Mouse (Mus musculus): ENCODE results near the gene Dnah10. TPM values are rescaled to one million over a fixed set of nuclear protein-coding genes. Genes with fewer than 3 reads are reported as not detected.

The Dnah10 gene
- total RNA-seq, 2 experiments from 2014 or later, result 0.36 to 0.47 TPM

DNA sequence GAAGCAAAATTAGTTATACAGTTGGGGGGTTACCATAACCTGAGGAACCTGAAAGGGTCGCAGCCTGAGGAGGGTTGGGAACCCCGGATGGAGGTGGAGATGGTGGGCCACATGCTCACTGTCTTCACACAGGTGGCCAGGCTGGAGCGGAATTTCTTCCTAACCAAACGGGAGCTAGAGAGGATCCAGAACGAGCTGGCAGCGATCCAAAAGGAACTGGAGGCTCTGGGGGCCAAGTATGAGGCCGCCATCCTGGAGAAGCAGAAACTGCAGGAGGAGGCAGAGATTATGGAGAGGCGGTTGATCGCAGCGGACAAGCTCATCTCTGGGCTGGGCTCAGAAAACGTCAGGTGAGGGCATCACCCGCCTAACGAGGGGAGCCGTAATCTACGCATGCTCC is 92.2 kb downstream of the Dnah10 start:
- H3K4me3 ChIP-seq, result no peak overlapping the region
- TF ChIP-seq CTCF (IDR thresholded peaks at IDR 0.05), result no peak
- DNase-seq (ENCODE audit: extremely low spot score in 1 of 2, low spot score in 2 of 2), result no peak
- intact Hi-C loops (cut with DNase I), result no loop called here
- H3K27ac ChIP-seq, result no peak overlapping the region

DNA sequence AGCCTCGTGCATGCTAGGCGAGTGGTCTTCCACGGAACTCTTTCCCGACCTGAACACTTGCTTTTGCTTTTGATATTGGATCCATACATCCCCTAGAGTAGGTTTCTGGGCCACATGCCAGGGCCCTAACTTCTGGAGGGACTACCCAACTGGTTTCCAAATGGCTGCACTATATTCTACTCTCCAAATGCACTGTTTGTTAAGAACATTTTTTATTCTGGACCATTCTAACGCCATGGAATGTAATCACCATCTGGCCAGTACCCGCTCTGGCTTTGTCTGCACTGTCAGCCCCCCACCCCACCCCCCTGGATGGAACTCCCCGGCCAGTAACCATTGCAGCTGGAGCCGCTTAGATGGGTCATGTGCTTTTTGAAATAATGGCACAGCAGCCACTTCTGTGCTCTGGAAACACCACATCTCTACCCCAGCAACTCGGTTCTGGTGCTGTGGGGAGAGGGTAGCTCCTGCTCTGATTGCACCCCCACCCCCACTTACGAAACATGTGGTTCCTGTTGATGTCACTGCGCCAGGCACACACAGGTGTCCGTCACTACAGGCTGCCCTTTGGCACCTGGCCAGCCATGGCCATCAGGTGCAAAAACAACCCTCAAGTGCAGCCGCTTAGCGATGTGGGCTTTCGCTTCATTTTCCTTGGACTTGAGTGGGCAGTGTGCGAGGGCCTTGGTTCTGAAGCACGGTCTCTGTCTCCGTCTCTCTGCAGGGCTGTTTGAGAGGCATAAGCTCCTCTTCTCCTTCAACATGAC is 97.4 kb downstream of the Dnah10 start:
- DNase-seq (ENCODE audit: extremely low spot score in 1 of 2, low spot score in 2 of 2), result no peak
- intact Hi-C loops (cut with DNase I), result no loop called here
- Histone ChIP-seq H3K4me3 (no peak overlapping the region), H3K27ac (no peak overlapping the region)
- no peak for TF ChIP-seq CTCF (IDR thresholded peaks at IDR 0.05)

DNA sequence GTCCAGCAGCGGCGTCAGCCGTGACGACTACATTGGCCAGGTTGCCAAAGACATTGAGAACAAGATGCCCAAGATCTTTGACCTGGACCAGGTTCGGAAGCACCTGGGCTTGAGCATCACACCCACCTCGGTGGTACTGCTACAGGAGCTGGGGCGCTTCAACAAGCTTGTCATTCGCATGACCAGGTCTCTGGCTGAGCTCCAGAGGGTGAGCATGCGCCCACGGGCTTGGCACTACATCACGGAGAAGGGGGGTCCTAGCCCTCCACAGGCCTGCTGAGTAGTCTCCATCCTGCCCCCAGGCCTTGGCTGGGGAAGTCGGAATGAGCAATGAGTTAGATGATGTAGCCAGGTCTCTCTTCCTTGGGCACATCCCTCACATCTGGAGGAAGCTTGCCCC is 105.4 kb downstream of the Dnah10 start:
- intact Hi-C loops (cut with DNase I), result no loop called here
- no peak overlapping the region for H3K27ac ChIP-seq
- TF ChIP-seq CTCF (IDR thresholded peaks at IDR 0.05), result no peak
- no peak overlapping the region for H3K4me3 ChIP-seq
- no peak for DNase-seq (ENCODE audit: extremely low spot score in 1 of 2, low spot score in 2 of 2)

DNA sequence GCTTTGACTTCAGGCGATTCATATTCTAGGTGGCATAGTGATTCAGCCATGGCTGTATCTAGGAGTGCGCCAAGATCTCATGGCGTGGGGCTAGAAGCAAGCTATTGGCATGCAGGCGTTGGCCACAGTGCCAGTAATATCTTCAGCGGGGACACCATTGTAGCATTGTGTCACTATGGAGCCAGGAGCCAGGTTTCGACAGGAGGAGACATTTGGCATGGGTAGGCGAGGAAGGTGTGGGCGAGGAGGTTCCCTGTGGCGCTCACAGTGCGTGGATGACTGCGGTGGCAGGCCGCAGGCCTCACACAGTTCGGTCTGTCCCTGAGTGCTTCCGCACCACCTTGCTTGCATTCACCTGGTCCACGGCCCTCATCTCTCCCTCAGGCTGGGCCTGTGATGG is 110.3 kb downstream of the Dnah10 start:
- H3K4me3 ChIP-seq, result no peak overlapping the region
- no peak for DNase-seq (ENCODE audit: extremely low spot score in 1 of 2, low spot score in 2 of 2)
- no peak for TF ChIP-seq CTCF (IDR thresholded peaks at IDR 0.05)
- H3K27ac ChIP-seq, result peak overlapping the region; percentile 40
- intact Hi-C loops (cut with DNase I), result no loop called here

DNA sequence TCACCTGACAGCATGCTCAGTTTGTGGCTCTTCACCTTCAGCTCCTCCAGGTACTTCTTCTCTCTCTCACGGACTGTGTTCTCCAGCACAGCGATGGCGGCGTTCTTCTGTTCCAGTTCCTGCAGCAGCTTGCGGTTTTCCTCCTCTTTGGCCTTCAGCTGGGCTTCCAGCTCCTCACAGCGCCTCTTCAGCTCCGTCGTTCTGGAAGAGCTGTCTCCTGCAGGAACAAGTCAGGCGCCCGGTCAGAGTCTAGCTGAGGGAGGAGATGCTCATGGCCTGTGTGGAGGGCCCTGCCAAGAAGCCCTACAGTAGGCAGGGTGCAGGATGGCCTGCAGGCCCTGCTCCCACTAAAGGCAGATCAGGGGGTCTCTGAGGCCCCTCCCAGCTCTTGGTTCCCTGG is 111.2 kb downstream of the Dnah10 start:
- Histone ChIP-seq H3K4me3 (no peak overlapping the region), H3K27ac (peak overlapping the region; percentile 63; the same call in 1 of the 2 replicates)
- no peak for DNase-seq (ENCODE audit: extremely low spot score in 1 of 2, low spot score in 2 of 2)
- intact Hi-C loops (cut with DNase I), result no loop called here
- no peak for TF ChIP-seq CTCF (IDR thresholded peaks at IDR 0.05)

DNA sequence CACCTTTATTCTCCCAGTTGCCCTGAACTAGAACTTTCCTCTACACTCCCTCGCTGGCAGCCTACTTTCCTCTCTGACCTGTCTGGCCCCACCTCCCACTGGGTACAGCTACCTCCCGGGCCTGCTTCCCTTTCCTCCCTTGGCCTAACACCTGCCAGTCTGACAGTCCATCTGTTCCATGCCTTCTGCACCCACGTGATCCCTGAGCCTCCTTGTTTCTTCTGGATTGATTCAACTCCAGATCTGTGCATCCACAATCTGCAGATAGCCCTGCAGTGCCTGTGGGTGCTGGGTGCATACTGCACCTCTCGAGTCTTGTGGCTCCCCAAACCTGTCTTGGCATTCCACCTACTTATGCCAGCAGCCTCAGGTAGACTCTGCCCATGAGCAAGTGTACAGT is 111.7 kb downstream of the Dnah10 start:
- H3K4me3 ChIP-seq, result no peak overlapping the region
- intact Hi-C loops (cut with DNase I), result no loop called here
- DNase-seq (ENCODE audit: extremely low spot score in 1 of 2, low spot score in 2 of 2), result peak in 1 of 2 experiments; percentile 47
- peak overlapping the region; percentile 63; the same call in 1 of the 2 replicates for H3K27ac ChIP-seq
- TF ChIP-seq CTCF (IDR thresholded peaks at IDR 0.05), result no peak

DNA sequence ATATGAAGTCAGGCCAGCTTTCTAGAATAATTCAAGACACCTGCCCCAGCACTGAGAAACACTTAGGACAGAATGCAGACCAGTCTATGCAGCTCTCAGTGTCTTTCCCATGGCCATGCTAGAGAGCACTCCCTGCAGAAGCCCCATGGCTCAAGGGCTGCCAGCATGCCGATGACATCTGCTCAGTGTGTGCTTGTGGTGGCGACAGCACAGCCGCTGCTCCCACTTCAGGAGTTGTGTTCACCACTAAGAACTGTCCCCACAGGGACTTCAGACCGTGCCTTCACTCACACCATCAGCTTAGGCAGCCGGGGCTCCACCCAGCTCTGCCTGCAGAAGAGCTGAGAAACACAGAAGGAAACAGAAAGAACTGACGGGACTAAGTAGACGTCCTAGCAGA is 115.3 kb downstream of the Dnah10 start:
- intact Hi-C loops (cut with DNase I), result no loop called here
- no peak overlapping the region for H3K4me3 ChIP-seq
- DNase-seq (ENCODE audit: extremely low spot score in 1 of 2, low spot score in 2 of 2), result no peak
- no peak for TF ChIP-seq CTCF (IDR thresholded peaks at IDR 0.05)
- no peak overlapping the region for H3K27ac ChIP-seq

DNA sequence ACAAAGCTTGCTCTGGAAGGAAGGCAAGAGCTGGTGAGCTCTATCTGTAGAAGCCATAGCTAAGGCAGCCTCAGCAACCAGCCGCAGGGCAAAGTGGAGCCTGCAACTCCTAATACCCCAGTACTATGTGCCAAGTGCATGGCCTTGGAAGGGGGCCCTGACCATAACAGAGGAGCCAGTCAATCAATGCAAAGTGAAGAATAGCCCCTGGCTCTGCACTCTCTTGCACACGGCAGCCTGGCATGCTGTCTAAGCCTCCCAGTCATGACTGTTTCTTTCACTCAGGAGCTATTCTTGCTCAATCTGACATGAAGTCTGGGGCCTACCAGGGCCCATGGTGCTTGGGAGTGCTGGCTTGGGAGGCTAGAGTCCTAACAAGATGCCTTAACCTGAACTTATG is 115.8 kb downstream of the Dnah10 start:
- DNase-seq (ENCODE audit: extremely low spot score in 1 of 2, low spot score in 2 of 2), result no peak
- Histone ChIP-seq H3K27ac (no peak overlapping the region), H3K4me3 (no peak overlapping the region)
- intact Hi-C loops (cut with DNase I), result no loop called here
- no peak for TF ChIP-seq CTCF (IDR thresholded peaks at IDR 0.05)

DNA sequence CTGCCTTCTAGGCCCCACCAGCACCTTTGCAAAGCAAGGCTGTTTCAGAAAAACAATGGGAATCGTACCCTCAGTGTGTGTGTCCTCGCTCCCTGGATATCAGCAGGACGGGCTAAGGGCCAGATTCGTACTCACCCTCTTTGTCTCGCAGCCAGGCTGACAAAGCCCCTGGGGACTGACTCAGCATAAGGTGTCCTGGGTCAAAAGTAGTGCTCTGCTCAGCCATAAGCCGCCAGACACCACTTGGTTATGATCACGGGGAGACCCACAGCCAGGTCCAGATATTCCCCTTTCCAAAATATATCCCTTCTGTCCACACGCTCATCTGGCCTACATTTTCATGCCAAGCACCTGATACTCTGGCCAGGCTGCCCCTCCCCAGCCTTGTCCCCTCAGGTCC is 118.5 kb downstream of the Dnah10 start:
- TF ChIP-seq CTCF (IDR thresholded peaks at IDR 0.05), result no peak
- DNase-seq (ENCODE audit: extremely low spot score in 1 of 2, low spot score in 2 of 2), result no peak
- intact Hi-C loops (cut with DNase I), result no loop called here
- no peak overlapping the region for H3K27ac ChIP-seq
- no peak overlapping the region for H3K4me3 ChIP-seq

DNA sequence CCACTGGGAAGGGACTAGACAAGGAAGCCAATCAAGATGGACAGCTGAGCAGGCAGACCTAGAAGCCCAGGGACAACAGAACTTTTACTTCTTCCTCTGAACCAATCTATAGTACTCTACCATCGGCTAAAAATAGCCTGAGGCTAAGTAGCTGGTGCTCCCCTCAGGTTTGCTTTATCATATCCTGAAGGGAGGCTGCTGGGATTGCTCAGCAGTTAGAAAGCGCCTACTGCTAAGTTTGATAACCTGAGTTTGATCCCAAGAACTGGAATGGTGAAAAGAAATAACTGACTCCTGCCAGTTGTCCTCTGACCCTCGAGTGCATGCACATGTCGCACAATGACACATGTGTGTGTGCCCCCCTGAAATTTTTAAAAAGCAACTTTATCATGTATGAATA is 120.0 kb downstream of the Dnah10 start:
- no peak overlapping the region for H3K27ac ChIP-seq
- no peak overlapping the region for H3K4me3 ChIP-seq
- no peak for DNase-seq (ENCODE audit: extremely low spot score in 1 of 2, low spot score in 2 of 2)
- no peak for TF ChIP-seq CTCF (IDR thresholded peaks at IDR 0.05)
- intact Hi-C loops (cut with DNase I), result no loop called here

DNA sequence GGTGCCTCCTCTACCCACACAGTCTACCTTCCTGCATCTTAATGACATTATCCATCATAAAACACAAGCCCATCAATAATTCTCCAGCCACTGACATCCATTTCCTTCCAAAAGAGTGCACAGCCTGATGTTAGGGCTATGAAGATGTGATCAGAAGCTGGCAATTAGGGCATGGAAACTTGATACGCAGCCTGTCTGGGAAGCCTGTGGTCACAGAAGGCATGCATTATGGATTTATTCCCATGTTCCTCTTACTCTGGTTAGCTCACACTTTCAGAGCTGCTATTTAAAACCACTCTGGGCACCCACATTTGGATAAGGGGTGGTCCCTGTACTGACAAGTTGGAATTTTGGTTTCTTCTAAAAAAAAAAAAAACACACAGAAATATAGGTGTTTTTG is 122.1 kb downstream of the Dnah10 start:
- DNase-seq (ENCODE audit: extremely low spot score in 1 of 2, low spot score in 2 of 2), result no peak
- Histone ChIP-seq H3K27ac (no peak overlapping the region), H3K4me3 (no peak overlapping the region)
- no peak for TF ChIP-seq CTCF (IDR thresholded peaks at IDR 0.05)
- intact Hi-C loops (cut with DNase I), result no loop called here

DNA sequence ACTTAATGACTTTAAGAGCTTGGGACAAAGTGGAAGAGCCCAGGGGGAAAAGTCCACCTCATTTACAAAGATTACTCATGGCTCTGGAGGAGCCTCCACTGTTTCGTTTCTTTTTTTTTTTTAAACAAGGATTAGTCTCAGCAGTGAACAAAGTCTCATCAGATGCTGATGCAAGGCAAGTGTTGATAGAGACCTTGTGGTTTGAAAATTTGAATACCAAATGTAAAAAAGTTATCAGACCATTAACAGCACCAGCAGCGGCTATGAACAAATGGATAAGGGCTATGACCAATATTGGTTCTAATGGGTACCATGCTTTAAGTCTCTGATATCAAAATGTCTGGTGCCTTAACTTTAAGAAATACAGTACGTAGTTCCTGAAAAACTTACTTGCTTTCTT is 124.1 kb downstream of the Dnah10 start:
- TF ChIP-seq CTCF (IDR thresholded peaks at IDR 0.05), result no peak
- DNase-seq (ENCODE audit: extremely low spot score in 1 of 2, low spot score in 2 of 2), result no peak
- H3K27ac ChIP-seq, result no peak overlapping the region
- no peak overlapping the region for H3K4me3 ChIP-seq
- intact Hi-C loops (cut with DNase I), result no loop called here

DNA sequence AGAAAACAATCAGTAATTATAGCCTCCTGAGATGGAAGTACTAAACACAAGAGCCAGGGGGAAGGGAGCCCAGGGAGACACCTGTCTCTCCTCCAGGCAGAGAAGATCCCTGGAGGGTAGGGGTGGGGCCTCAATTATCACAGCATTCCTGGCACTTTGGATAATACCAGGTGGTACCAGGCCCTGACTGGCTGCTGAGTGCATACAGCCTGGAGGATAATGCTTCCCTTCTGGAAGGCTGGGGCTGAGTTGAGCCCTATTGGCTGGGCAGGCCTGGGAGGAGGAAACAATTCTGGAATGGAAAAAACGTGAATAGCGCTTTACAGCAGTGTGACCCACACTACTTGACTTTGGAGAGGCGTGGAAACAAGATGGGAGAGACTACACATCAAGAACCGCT is 126.7 kb downstream of the Dnah10 start:
- TF ChIP-seq CTCF (IDR thresholded peaks at IDR 0.05), result no peak
- H3K4me3 ChIP-seq, result no peak overlapping the region
- no peak overlapping the region for H3K27ac ChIP-seq
- DNase-seq (ENCODE audit: extremely low spot score in 1 of 2, low spot score in 2 of 2), result no peak
- intact Hi-C loops (cut with DNase I), result no loop called here

All from left cerebral cortex, adult 2 months (tissue).